Mouse (Mus musculus) CD4-positive naive resting alpha-beta T cell, adult 76 days (primary cell): ENCODE results near the gene Slc10a7. TPM values are rescaled to one million over a fixed set of nuclear protein-coding genes. Genes with fewer than 3 reads are reported as not detected.

ENCODE experiments used
- total RNA-seq: library from RNA; stranded (reverse); gene quantifications from one replicate; pipeline ENCODE4 v1.2.4, GENCODE M21; 2023

The Slc10a7 gene
- 29.9 TPM for total RNA-seq

DNA sequence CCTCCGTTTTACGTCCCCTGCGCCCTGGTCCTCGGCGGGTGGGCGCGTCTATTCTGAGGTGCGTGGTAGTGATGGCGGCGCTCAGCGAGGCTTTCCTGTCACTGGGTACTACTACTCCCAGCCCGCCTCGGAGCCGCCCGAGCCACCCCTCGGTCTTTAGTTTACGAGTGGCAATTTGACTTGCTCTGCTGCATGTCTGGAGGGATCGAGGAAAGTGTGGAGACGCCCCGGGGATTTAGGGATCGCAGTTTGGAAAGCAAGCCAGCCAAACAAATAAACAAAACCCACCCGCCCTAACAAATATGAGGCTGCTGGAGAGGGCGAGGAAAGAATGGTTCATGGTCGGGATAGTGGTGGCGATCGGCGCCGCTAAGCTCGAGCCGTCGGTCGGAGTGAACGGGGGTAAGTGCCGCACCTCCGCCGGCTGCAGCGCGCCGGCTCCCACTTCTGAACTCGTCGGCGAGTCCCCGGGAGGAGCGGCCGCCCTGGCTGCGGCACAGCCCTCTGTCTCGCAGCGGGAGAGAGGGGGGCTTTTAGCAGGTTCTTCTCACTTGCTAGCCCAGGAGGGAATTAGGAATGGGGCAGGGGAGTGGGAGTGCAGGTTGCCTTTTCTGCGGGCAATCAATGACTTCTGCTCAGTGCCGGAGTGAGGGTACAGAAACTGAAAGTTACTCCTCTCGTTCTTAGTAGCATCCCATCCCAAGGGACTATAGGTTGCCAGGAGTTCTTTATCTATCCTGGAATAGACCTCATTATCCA, at the start of gene Slc10a7:
Gene Slc10a7 (plus strand): TSS at position 74 of the 759 bp plus-strand sequence.

DNA sequence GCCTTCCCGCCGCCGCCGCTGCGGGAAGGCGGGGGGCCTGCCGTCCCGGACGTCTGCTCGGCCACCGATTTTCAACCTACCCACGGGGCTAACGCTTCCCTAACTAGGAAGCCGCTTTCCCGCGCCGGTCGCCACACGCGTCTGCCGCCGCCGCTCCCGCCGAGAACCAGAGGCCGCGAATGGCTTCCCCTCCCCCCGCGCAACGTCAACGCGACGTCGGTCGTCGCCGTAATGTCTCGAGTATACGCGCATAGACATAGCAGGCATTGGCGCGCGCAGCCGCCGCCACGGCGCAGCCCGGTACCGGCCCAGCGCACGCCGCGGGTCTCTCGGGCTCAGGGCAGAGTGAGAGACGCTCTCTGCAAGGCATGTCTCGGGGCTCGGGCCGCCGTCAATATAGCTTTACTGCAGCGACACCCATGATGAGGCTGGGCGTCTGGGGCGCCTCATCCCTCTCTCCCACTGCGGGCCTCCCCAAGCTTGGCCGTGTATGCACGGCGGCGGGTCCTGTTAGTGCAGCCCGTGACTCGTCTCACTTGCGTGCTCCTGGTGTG, 350 bp upstream of the Slc10a7 start, which contains the start of gene Rbmxl1:
Gene Rbmxl1 (minus strand): TSS at position 180 of the 554 bp plus-strand sequence.

Other genes starting within 250 kb of the Slc10a7 start
- not detected for gene Pou4f2, start 72.7 kb upstream of the Slc10a7 start, total RNA-seq
- 62.8 TPM for gene Rbmxl1, start 448 bp upstream of the Slc10a7 start, total RNA-seq